Mouse (Mus musculus): ENCODE results near the gene Bptf.

- TF ChIP-seq GATA1 (IDR thresholded peaks at IDR 0.05; ENCODE audit: borderline replicate concordance, low read length) (no peak), FLI1 (IDR thresholded peaks at IDR 0.05; ENCODE audit: low read length) (no peak)
Observed at GRCm38 (mm10) chr11:107135741-107136140, 3.8 kb upstream of the Bptf start.
